Mouse (Mus musculus): ENCODE results near the gene Frmd4a.
"Not testable (repeated sequence)": the region's sequence is repeated elsewhere in the genome, so short reads cannot be mapped to it uniquely, and the experiment has no call there.

Frmd4a gene

DNA sequence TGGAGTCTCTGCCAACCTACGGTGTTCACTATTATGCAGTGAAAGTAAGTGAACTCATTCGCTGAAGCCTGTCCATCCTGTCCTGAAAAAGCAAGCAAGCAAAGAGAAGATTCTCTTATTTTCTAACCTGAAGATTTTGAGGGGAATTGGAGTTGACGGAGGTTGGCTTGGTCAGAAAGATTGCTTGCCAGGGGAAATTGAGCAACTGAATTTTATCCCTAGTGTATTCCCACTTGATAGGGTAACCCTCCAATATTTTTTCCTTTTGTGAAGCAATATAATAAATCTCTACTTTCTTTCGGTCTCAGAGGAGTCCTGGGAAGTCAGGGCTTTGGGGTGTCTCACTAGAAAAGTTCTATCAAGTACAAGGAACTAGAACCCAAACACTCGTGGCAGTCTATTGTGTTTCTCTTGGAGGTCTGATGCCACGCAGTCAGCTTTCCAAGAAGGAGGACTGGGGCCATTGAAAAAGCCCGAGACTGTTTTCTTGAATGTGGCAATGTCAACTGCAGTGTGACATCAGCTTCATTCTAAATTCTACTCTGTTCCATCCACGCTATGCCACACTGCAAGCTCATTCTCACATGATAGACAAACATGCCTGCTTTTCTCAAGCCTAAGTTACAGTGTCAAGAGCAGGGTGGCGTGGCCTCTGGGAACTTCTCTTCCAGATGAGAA is 517.8 kb downstream of the Frmd4a start:
- DNase-seq: no peak

DNA sequence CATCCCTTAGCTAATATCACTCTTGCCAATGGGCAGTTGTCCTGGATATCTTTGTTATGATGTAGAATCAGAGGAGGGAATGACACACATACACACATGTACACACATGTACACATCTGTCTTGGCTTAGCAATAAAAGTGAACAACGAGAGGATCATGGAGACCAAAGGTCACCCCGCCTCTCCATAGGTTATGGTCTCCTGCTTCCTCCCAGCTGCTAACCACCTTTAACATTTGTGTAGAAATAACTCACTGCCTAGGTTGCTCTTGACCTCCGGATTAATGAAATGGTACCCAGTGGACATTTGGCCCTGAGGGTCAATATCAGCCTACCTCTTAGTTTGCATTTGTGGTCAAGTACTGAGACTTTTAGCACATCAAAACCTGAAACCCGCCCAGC is 523.8 kb downstream of the Frmd4a start:
- DNase-seq: no peak

DNA sequence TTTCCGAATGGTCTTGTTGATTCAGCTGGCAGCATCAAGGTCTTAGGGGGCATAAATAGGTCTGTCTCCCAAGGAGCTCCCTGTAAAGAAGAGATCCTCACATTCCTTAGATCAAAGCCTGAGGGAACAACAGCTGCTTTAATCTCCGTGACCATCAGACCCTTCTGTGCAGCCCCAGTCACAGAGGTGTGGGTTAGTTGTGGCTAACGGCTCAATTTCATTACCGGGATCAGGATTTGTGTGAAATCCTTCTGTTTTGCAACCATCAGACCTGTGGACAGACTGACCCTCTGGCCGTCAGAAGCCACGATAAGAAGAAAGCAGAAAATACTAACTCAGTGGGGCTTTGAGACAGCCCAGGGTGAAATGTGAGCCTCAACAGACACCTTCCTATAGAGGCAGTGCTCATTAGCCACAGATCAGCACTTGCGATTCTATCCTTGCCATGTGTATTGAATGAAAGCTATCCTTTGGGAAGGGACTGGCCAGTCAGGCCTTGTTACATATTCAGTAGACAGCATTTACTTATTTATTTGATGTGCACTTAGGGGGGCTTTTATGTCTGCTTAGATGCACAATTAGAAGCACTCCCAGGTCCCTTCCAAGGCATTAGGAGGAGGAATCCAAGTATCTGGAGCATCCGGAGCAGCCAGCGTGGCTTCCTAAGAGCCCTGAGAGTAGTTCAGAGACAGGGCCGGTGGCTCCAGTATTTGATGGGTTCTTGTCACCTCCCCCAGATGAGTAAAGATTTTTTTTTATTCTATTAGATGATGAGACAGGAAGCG is 524.5 kb downstream of the Frmd4a start:
- no peak for DNase-seq

DNA sequence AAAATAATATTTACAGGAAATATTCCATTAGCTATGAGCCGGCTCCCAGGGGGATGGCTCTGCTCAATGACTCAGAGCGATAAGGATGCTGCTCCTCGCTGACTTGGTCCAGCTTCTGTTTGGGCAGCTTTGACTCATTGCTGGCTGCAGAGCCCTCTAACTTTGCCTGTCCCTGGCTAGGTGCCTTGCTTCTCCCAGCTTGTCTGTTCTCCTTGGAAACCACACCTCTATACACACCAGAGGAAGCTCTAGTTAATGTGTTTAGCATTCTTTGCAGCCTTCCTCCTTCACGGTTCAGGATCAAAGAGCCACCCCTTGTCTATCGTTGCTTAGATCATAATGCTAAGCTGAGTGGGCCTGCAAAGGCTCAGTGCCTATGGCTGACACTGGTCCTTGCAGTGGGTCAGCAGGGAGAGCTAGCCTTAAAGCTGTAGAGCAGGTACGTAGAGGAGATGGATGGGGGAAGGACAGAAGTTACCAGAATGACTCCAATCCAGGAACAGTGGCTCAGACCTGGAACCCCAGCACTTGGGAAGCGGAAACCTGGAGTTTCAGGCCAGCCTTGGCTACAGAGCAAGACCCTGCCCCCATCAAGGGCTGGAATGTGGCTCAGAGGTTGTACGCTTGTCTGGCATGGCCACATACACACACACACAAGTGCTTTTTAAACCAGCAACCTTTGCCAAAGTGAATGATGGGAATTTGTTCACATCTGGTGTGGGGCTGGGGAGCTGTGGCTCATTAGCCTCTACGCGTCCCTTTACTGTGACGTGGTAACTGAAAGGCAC is 525.3 kb downstream of the Frmd4a start:
- DNase-seq: no peak

DNA sequence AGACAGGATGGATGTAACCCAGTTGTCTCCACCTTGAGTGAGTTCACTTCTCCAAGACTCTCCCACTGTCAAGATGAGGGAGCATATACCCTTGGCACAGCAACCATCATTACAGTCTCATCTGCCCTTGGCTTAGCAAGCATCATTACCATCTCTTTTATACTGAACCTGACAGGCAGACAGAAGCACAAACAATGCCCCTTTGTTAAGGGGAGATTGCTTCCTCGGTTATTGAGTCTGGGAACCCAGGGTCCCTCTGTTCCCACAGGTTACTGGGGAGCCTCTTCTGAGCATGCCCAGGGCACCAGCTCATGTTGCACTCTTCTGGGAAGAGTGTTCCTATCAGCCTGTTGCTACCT is 525.9 kb downstream of the Frmd4a start:
- DNase-seq: no peak

DNA sequence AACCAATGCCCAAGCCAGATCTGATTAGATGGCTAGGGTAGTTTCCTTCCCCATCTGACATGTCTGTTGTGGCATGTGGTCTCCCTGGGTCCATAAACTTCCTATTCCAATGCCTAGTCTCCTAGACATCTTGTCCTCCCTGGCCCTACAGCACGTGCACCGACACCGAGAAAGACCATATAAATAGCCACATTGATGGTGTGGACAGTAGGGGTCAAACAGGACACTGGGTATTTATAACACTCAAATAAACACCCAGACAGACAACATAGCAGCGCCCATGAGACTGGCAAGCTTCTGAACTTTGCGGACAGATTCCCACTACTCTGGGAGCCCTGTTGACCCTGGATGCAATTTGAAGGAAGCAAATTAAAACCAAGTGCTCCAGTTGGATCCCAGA is 526.8 kb downstream of the Frmd4a start:
- no peak for DNase-seq

DNA sequence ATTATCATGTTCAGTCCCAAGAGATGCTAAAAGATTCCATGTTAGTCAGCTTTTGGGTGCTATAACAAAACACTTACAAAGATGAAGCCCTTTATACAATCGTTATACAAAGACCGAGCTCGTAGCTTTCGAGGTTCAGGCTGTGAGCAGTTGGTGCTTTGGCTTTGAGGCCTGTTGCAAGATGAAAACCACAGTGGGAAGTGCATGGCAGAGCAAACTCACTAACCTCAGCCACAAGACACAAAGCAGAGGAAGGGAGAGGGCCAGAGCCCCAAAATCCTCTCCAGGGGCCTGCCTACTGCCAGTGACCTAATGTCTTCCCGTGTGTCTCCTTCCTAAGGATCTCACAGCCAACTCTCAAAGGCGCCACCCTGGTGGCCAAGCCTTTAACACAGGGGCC is 527.7 kb downstream of the Frmd4a start:
- DNase-seq: no peak

DNA sequence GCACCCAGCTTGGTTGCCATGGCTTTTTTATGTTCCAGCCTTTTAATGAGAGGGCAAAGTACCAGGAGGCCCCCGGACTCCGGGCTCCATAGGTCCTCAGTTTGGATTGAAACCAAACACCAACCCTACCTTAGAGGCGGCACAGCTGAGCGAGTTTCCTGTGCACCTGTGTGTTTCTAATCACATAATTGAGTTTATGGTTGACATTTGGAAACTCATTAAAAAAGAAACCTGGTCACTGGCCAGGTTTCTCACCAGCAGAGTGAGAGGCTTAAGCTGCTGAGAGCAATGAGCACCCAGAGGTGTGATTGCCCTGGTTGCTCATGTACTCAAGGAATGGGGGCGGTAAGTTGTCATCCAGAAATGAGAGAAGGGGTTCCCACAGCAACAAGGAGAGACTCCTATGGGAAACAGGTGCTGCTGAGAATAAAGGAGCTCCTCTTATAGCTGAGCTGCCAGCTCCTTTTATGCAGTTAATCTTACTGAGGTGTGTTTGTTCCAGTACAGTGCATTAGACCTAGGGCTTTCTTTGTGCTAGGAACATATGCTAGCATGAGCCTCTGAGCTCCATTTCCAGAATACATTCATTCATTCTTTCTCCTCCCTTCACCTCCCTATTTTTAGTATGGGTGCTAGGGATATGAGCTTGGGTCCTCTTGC is 529.6 kb downstream of the Frmd4a start:
- DNase-seq: no peak

DNA sequence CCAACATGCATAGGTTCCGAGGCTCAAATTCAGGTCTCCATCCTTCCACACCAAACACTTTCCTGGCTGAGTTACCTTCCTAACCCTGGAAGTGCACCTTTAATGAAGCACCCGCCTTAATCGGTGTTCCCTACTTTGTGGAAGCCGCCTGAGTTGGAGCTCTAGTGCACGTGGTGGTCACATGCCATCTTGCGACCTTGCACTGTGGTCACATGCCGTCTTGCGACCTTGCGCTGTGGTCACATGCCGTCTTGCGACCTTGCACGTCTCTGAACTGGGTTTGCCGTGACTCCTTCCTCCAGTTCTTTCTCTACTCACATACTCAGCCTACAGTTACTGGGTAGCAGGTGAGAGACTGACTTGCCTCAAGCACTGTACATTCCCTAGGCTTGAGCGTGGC is 531.8 kb downstream of the Frmd4a start:
- DNase-seq: no peak

DNA sequence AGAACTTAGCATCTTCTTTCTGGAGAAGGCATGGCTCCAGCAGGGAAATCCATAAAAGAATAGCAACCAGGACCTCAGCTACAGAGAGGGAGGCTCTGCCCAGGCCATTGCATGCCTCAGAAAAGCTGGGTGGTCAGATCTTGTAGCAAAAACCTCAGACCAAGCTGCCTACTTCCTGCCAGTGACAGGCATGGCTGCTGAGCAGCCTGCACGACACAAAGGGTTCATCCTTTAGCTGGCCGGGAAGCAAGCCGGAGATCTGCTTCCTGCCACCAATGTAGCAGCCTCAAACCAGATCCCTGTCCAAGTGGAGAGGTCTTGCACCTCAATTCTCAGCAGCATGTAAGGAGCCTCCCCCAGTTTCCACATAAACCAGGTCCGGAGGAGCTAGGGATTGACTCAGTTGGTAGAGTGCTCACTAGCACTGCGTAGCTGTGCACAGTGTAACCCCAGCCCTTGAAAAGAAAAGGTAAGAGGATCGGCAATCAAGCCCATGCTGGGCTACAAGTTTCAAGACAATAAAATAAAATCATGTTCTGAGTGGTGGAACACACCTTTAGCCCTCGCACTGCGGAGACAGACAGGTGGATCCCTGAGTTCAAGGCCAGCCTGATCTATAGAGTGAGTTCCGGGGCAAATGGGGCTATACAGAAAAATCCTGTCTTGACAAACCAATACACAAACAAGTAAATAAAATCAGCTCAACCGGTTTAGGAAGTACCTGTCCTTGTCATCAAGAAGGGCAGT is 532.7 kb downstream of the Frmd4a start:
- no peak for DNase-seq

DNA sequence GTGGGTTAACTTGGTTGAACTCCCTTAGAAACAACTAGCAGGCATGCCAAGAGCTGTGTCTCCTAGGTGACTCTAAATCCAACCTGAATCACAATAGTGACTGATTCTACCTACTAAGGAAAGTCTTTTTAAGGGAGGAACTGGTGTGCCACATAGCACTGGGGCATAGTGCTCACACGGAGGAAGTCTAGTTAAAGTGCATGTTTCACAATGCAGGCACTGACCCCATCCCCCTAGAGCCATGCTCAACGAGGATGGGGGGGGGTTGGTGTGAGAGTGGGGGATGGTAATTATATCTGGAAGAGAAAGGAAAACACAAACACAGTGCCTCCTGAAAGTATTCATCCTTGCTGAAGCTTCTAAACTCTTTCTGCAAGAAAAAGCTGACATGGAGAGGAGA is 533.9 kb downstream of the Frmd4a start:
- DNase-seq: no peak

DNA sequence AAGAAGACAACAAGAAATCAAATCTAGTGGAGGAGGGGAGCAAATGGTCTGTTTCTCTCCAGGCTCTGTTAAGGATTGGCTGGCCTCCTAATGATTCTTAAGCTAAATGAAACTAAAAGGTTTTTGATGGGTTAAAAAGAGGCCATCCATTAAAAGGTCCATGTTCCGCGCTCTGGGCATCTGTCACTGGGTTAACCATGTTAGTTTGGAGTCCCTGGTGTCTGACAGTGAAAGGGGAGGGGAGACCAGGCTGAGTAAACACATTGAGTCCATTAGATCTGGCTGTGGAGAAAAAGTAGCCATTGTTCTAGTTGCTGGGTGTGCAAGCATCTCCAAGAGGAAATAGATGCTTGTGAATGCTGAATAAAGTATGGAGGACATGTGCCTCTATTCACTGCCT is 534.3 kb downstream of the Frmd4a start:
- DNase-seq: no peak

DNA sequence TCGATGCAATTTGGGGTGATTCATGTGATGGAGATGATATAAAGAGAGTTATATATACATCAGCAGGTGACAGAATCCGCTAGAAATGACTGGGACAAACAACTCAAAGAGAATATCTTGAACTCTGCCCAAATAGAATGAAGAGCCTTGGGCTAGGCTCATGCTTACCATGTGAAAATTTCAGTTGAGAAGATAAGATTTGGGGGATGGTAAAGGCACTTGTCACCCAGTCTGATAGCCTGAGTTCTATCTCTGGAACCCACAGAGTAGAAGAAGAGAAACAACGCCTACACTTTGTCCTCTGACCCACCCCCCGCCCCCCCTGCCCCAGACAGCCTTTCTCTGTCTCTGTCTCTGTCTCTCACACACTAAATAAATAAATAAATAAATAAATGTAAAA is 535.0 kb downstream of the Frmd4a start:
- DNase-seq: no peak

DNA sequence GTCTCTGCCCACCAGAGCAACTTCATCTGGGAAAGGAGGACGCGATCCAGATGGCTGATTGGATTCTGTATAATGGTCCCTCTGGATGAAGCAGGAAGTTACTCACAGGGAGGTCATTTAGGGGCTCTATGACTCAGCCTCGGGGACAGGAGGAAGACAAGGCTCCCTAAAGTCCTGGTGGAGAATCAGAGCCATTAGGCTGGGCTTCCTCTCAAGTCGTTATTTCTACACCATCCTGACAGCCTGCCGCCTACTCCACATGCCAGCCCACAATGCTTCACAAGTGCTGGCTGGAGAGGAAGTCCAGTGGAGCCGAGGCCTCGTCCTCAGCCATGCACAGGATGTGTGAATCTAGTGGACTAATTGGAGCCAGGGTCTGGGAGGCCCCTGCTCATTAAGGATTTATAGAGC is 537.7 kb downstream of the Frmd4a start:
- no peak for DNase-seq

DNA sequence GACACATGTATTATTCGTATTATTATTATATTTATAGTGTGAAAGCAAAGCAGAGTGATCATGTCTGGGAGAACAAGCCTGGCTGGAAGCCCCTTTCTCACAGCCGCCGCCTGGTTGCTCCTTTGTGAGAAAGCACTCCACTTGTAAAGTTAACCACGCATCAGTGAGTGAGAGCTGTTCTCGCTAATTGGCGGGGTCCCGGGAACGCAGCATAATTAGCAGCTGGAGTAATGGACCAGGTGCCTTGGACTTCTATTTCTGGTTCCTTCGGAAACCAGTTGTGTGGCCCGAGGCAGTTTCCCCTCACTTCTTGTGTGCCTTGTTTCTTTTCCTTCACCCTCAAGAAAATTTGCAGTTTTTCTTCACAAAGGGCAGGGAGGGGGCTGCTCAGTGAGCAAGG is 538.7 kb downstream of the Frmd4a start:
- no peak for DNase-seq

DNA sequence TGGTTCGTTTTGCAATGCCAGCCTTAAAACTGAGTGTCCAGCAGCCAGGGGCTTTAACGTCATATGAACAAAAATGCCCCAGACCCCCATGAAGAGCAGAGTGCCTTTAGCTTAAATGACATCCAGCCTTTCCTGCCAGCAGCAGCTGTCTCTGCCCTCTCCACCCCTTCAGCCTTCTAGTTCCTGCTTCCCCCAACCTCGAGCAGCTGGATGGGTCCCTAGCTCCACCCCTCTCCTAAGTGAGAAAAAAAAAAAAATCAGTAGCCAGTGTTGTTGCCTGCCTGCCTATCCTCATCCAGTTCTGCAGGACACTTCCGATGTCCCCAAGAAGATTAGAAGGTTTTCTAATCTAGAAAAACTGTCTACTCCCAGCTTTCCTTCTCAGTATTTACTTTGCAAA is 539.5 kb downstream of the Frmd4a start:
- no peak for DNase-seq

DNA sequence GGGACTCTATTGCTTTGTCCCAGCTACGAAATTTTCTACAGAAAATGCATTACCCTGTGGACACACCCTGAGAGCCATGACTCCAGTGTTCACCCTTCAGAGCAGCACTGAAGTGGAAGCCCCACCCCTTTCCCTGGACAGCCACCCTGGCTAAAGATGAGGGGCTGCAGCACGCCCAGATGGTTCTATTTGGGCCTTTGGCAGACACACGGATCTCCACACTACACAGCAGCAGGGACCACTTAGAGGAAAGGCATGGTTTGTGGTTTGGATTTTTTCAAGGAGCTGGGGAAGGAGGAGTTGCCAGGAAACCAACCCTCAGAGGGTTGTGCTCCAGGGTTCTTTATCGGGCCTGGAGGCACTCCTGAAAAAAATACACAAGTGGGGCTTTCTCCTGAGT is 539.9 kb downstream of the Frmd4a start:
- no peak for DNase-seq

DNA sequence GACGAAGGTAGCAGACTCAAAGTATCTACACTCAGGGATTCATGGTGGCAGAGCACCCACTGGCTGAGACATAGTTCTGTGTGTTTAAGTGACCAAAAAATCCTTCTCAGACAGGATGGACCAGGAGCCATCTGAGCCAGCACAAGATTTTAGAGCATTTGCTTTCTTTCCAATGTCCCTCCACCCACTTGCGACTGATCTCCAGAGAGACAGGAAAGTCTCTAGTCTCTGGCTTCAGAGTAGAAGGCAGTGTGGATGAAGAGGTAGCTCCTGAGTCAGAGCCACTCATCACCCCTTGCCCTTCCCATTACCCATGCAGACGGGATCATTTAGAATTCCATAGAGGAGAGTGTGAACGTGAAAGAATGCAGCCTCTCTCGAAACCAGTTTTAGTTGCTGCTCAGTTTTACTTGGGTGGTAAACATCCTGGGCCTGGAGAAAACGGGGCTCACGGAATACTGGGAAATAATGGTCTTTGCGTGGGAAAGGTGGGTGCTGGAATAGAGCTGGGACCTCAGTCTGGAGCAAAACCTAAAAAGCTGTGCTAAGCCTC is 541.2 kb downstream of the Frmd4a start:
- DNase-seq: peak in 1 of 2 experiments; percentile 26

DNA sequence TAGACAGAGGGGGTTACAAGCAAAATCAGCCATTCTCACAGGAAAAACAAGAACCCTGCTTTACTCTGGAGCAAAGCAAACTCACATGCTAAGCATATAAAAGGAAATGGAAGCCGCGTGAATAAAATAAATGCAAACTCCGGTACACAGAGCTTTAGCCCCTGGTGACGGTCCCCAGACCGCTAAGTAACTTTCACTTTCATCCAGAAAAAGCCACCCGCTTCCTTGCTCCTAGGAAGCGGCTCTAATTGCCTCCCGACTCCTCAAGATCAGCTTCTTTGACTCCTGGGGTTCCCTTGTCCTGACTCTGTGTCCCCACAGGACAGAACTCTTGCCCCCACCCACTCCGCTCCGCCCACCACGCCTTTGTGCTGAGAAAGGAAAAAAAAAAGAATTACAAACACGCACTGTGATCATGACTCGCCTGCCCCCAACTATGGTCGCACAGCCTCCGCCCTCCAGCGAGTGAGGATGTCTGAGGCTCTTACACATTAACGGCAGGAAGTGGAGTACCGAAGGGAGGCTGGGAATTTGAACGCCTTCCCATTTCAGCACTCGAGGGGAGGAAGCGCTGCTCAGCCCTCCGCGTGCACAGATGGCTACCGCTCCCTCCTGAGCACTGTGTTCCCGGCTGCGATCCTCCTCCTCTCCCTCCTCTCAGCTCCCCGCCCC is 541.8 kb downstream of the Frmd4a start:
- DNase-seq: peak; percentile 79 to 88

DNA sequence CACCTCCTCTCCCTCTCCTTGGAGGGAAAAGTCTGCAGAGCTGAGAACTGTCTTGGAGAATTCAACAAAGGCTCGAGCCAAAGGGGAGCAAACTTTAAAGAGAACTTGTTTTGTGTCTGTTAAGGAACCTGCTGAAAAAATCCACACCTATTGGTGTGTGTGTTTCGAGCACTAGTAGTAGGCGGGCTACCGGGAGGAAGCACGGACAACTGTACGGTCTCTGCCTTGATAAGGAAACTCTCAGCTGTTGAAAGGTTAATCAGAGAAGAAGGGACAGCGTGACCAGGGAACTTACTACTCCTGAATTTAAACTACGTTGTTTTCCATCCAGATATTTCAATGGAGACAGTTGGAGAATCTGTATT is 542.3 kb downstream of the Frmd4a start:
- DNase-seq: no peak

DNA sequence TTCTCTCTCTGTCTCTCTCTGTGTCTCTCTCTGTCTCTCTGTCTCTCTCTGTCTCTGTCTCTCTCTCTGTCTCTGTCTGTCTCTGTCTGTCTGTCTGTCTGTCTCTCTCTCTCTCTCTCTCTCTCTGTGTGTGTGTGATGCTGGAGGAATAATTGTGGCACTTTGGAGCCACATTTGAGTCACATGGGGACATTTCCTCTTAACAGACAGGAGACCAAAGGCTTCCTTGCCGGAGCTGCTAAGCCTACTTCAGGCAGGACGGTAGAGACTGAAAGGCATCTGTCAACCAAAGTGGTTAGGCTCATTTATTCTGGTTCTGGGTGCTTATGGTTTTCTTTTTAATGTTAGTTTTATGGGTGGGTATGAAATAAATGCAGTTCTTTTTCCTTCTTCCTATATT is 543.0 kb downstream of the Frmd4a start:
- not testable (repeated sequence) for DNase-seq

DNA sequence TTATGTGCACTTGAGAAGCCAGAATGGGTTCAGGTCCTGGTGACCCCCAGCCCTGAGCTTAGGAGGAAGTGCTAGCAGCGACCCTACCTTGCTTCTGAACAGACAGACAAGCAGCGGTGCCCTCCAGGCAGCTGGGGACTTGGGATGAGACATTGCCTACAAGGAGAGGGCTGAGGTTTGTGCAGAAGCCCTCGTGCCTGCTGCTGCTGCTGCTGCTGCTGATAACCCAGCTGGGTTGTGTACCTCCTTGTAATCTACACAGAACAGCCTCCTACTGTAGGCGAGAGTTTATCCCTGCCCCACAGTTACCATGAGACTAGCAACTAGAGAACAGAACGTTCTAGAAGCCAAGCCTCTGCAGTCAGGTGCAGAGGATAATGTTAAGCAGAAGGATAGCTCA is 543.7 kb downstream of the Frmd4a start:
- DNase-seq: peak in 1 of 2 experiments; percentile 19
